10 mouse cellular contexts compared by ENCODE assay signal in the genomic region with DNA sequence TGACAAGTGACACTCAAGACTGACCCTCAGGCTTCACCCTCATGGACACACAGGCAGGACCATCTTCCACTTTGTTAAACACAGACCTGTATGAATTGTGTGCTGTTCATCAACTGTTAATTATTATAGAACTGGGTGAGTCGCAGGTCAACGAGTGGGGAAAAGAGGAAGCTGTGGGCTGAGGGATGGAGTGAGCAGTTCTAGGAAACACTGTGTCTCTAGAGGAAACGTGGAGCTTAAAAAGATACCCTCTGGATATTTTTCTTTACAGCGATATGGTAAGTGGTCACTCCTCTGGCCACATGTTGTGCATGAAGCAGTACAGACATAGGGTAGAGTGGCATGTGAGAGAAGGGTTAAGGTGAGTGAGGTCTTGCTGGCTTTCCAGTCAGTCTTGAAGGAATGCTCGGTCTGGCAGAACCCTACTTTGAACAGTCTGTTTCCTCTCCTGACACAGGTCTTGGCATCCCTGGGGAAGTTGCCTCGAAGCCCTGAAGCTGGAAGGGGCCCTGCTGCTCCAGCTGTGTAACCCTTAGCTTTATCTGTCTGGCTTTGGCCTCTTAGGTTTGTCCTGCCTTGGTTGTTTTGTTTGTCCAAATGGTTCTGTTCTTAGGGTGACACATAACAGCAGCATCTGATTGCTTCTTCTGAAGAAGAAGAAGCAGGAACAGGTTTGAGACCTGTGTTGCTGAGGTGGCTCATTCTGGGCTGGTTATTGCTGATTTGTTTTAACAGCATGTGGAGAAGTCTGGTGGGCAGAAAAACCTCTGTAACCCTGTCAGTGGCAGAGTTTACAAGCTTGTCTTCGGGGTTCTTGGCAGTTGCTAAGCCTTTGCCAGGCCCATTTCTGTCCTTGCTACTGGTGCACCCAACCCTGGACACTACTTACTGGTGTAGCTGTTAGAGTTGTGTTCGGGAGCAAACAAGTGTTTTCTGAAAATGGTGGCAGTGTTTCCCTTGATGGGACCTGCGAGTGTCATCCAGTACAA. TPM values are rescaled to one million over a fixed set of nuclear protein-coding genes. Genes with fewer than 3 reads are reported as not detected.
DNase-seq lines count a peak whose midpoint lies in the region; ATAC-seq and TF ChIP-seq lines count a peak whose summit lies in the region.
"Had no signal": no experiment of that assay in that cellular context is flagged by ENCODE, and none has a peak within 500 bp of the region (broad histone marks: within the 10 kb centered on the region; RNA-seq: fewer than 3 reads in every experiment).

No protein-coding gene starts in this region.

- H3K4me2 ChIP-seq in heart, embryonic 12.5 days, result no peak overlapping the region
- H3K4me2 ChIP-seq: midbrain, embryonic 13.5 days had no signal

- no peak overlapping the region for H3K9ac ChIP-seq in heart, adult 2 months (ENCODE audit: low read depth, low read length)
- H3K9ac ChIP-seq in heart, embryonic 12.5 days, result no peak overlapping the region
- H3K9ac ChIP-seq: midbrain, embryonic 13.5 days had no signal

- H3K27ac ChIP-seq in heart, adult 2 months, result peak overlapping the region; percentile 47
- H3K27ac ChIP-seq in heart, embryonic 12.5 days (ENCODE audit: poor library complexity, severe bottlenecking), result no peak overlapping the region
- peak overlapping the region; percentile 36; the same call in 1 of the 2 replicates for H3K27ac ChIP-seq in limb, embryonic 10.5 days
- H3K27ac ChIP-seq: midbrain, embryonic 13.5 days had no signal

- H3K27me3 ChIP-seq in heart, adult 2 months (ENCODE audit: control insufficient read depth, insufficient read depth, low read length), result no peaks in the 10 kb centered on the region; the same call in 1 of the 2 replicates
- H3K27me3 ChIP-seq in heart, embryonic 12.5 days (replicated peaks), result peaks cover 24% of the 10 kb centered on the region
- H3K27me3 ChIP-seq in limb, embryonic 10.5 days (ENCODE audit: low read depth, poor library complexity, severe bottlenecking), result peaks cover 31% of the 10 kb centered on the region

- no peak for ATAC-seq in heart, embryonic 12.5 days (ENCODE audit: insufficient number of reproducible peaks, low FRiP score)
- ATAC-seq in granulocyte monocyte progenitor cell, adult 5-6 weeks (replicated peaks; ENCODE audit: poor library complexity, severe bottlenecking), result peak; percentile 40
- ATAC-seq: forebrain, embryonic 16.5 days; midbrain, embryonic 13.5 days had no signal

- H3K36me3 ChIP-seq in heart, adult 2 months (ENCODE audit: control insufficient read depth, insufficient read depth, low read length), result no peaks in the 10 kb centered on the region
- H3K36me3 ChIP-seq in heart, embryonic 12.5 days, result no peaks in the 10 kb centered on the region
- no peaks in the 10 kb centered on the region for H3K36me3 ChIP-seq in limb, embryonic 10.5 days
- H3K36me3 ChIP-seq: midbrain, embryonic 13.5 days had no signal

- no peaks in the 10 kb centered on the region for H3K79me2 ChIP-seq in heart, adult 2 months (replicated peaks; ENCODE audit: control insufficient read depth, insufficient read depth, low read length)

- 44% methylated on average over 9 of the region's 9 CpGs for WGBS in heart, adult 2 months
- WGBS in heart, embryonic 12.5 days, result 58% methylated on average over 9 of the region's 9 CpGs
- 84% methylated on average over 9 of the region's 9 CpGs for WGBS in limb, embryonic 10.5 days

- H3K4me3 ChIP-seq in heart, adult 2 months, result no peak overlapping the region
- no peak overlapping the region for H3K4me3 ChIP-seq in heart, embryonic 12.5 days
- H3K4me3 ChIP-seq in limb, embryonic 10.5 days, result no peak overlapping the region
- H3K4me3 ChIP-seq: midbrain, embryonic 13.5 days had no signal

- H3K4me1 ChIP-seq in heart, adult 2 months (ENCODE audit: control insufficient read depth, insufficient read depth, low read length), result peaks cover 16% of the 10 kb centered on the region
- H3K4me1 ChIP-seq in heart, embryonic 12.5 days (replicated peaks), result peaks cover 28% of the 10 kb centered on the region
- peaks cover 43% of the 10 kb centered on the region for H3K4me1 ChIP-seq in limb, embryonic 10.5 days

- no peak for TF ChIP-seq CTCF in heart, adult 2 months (IDR thresholded peaks at IDR 0.05)

- TF ChIP-seq EP300 in heart, adult 2 months (IDR thresholded peaks at IDR 0.05; ENCODE audit: insufficient read depth, low read depth, low read length), result no peak

- peak; percentile 40 to 45 for DNase-seq in heart, adult 2 months
- peak; percentile 71 for DNase-seq in 416B (ENCODE audit: low read depth)
- DNase-seq in limb, embryonic 10.5 days (ENCODE audit: low spot score), result no peak
- DNase-seq in cerebellum, postnatal 36 days, result no peak
- no peak for DNase-seq in adrenal gland, adult (ENCODE audit: inconsistent age in 2 of 2, low spot score in 1 of 2)
- no peak for DNase-seq in cerebellum, postnatal 14 days

- intact Hi-C loops in heart, adult 2 months (cut with DNase I), result loop anchor here (2.0 kb wide), 2 partner anchors 30 to 88 kb away; no protein-coding TSS in a partner anchor

- no peaks in the 10 kb centered on the region for H3K9me3 ChIP-seq in heart, embryonic 12.5 days (replicated peaks)
- no peaks in the 10 kb centered on the region for H3K9me3 ChIP-seq in limb, embryonic 10.5 days (replicated peaks)
- H3K9me3 ChIP-seq: midbrain, embryonic 13.5 days had no signal

- no peak for TF ChIP-seq POLR2A in heart, adult 2 months (IDR thresholded peaks at IDR 0.05; ENCODE audit: insufficient read depth, low read depth, low read length)

RNA-seq across cellular contexts. Expression of a gene that starts 4.1 kb away (rescaled TPM):
- under 1 TPM in 1 of 2 experiments, not detected in 1; 0.25 TPM for total RNA-seq in heart, adult 2 months (2021)
- 0.44 and 0.57 TPM in 2 replicates for polyA plus RNA-seq in heart, adult 2 months (2012; rRNA removed)
- polyA plus RNA-seq in heart, embryonic 12.5 days (2016; fragmentation: Nextera tagmentation; extraction: Ambion mirVana), result 1.5 and 1.8 TPM in 2 replicates
- not detected in 2 replicates for total RNA-seq in granulocyte monocyte progenitor cell, adult 5-6 weeks (2014; fragmentation: Nextera tagmentation)
- total RNA-seq in granulocyte monocyte progenitor cell, adult 5-6 weeks (2017), result 14.9 and 28.1 TPM in 2 replicates
- polyA plus RNA-seq in limb, embryonic 10.5 days (2016; fragmentation: Nextera tagmentation; extraction: Ambion mirVana), result 4.6 and 5.7 TPM in 2 replicates

Comparison
In these comparisons a context has a peak if more than half of its experiments do, and no peak if none do; other contexts are left out.
1. DNase-seq: peak in heart, adult 2 months (2 of 2) and 416B (single experiment); none in limb, embryonic 10.5 days (single experiment), cerebellum, postnatal 36 days (0 of 2), adrenal gland, adult (0 of 2) and cerebellum, postnatal 14 days (0 of 2).